Mouse (Mus musculus): ENCODE measurements around the gene Nmb. TPM values are rescaled to one million over a fixed set of nuclear protein-coding genes. Genes with fewer than 3 reads are reported as not detected.

Gene Nmb
- polyA plus RNA-seq, 1 experiment from 2014 or later: 8.6 TPM

- ATAC-seq (replicated peaks; ENCODE audit: low FRiP score) (no peak), DNase-seq (ENCODE audit: low spot score) (no peak)
- no peaks in the 10 kb centered on the region for H3K27me3 ChIP-seq (ENCODE audit: control insufficient read depth, insufficient read depth, low read length)
- 0 out of 2 replicates have a peak, but pooled peaks cover 6% of the 10 kb centered on the region for H3K4me1 ChIP-seq (replicated peaks; ENCODE audit: control insufficient read depth, insufficient read depth, low read length)
- H3K9me3 ChIP-seq (ENCODE audit: control insufficient read depth, low read length): no peaks in the 10 kb centered on the region
- H3K4me2 ChIP-seq (ENCODE audit: low read depth, low read length, severe bottlenecking): no peak overlapping the region
- H3K4me3 ChIP-seq (ENCODE audit: low read depth, low read length): no peak overlapping the region
- H3K36me3 ChIP-seq (ENCODE audit: control insufficient read depth, insufficient read depth, low read length): peaks cover 7% of the 10 kb centered on the region; the same call in 1 of the 2 replicates
- WGBS: 80% methylated on average over 6 of the region's 6 CpGs
- H3K9ac ChIP-seq (ENCODE audit: low read length): no peak overlapping the region
- no peak overlapping the region for H3K27ac ChIP-seq (ENCODE audit: low read depth, low read length)
Measured at GRCm38 (mm10) chr7:80893753-80894129, 11.1 kb downstream of the Nmb start.

GRCm38 (mm10) chr7:80893086-80893752 lies 11.7 kb downstream of the Nmb start:
- H3K36me3 ChIP-seq (ENCODE audit: control insufficient read depth, insufficient read depth, low read length): peaks cover 7% of the 10 kb centered on the region; the same call in 1 of the 2 replicates
- WGBS: 95% methylated on average over 15 of the region's 15 CpGs

GRCm38 (mm10) chr7:80889841-80890241 lies 15.0 kb downstream of the Nmb start:
- no peaks in the 10 kb centered on the region for H3K9me3 ChIP-seq (ENCODE audit: control insufficient read depth, low read length)
- no peak for DNase-seq (ENCODE audit: low spot score)
- 82% methylated on average over 13 of the region's 13 CpGs for WGBS
- ATAC-seq (replicated peaks; ENCODE audit: low FRiP score): no peak
- H3K27me3 ChIP-seq (ENCODE audit: control insufficient read depth, insufficient read depth, low read length): no peaks in the 10 kb centered on the region
- H3K9ac ChIP-seq (ENCODE audit: low read length): peak overlapping the region; percentile 9; the same call in 1 of the 2 replicates
- 0 out of 2 replicates have a peak, but pooled peaks cover 6% of the 10 kb centered on the region for H3K4me1 ChIP-seq (replicated peaks; ENCODE audit: control insufficient read depth, insufficient read depth, low read length)
- no peak overlapping the region for H3K4me3 ChIP-seq (ENCODE audit: low read depth, low read length)
- no peak overlapping the region for H3K4me2 ChIP-seq (ENCODE audit: low read depth, low read length, severe bottlenecking)
- peaks cover 2% of the 10 kb centered on the region; the same call in 1 of the 2 replicates for H3K36me3 ChIP-seq (ENCODE audit: control insufficient read depth, insufficient read depth, low read length)
- peak overlapping the region; percentile 4; the same call in 1 of the 2 replicates for H3K27ac ChIP-seq (ENCODE audit: low read depth, low read length)

More at GRCm38 (mm10) chr7:80893086-80893752, 11.7 kb downstream of the Nmb start:
- Histone ChIP-seq H3K4me3 (ENCODE audit: low read depth, low read length) (no peak overlapping the region), H3K9ac (ENCODE audit: low read length) (no peak overlapping the region), H3K27ac (ENCODE audit: low read depth, low read length) (no peak overlapping the region), H3K4me1 (replicated peaks; ENCODE audit: control insufficient read depth, insufficient read depth, low read length) (0 out of 2 replicates have a peak, but pooled peaks cover 6% of the 10 kb centered on the region), H3K9me3 (ENCODE audit: control insufficient read depth, low read length) (no peaks in the 10 kb centered on the region), H3K27me3 (ENCODE audit: control insufficient read depth, insufficient read depth, low read length) (no peaks in the 10 kb centered on the region), H3K4me2 (ENCODE audit: low read depth, low read length, severe bottlenecking) (no peak overlapping the region)
- ATAC-seq (replicated peaks; ENCODE audit: low FRiP score): no peak
- DNase-seq (ENCODE audit: low spot score): no peak

- WGBS: 52% methylated on average over 9 of the region's 9 CpGs
- peak overlapping the region; percentile 9; the same call in 1 of the 2 replicates for H3K9ac ChIP-seq (ENCODE audit: low read length)
- no peak overlapping the region for H3K4me2 ChIP-seq (ENCODE audit: low read depth, low read length, severe bottlenecking)
- H3K27me3 ChIP-seq (ENCODE audit: control insufficient read depth, insufficient read depth, low read length): no peaks in the 10 kb centered on the region
- 0 out of 2 replicates have a peak, but pooled peaks cover 6% of the 10 kb centered on the region for H3K4me1 ChIP-seq (replicated peaks; ENCODE audit: control insufficient read depth, insufficient read depth, low read length)
- DNase-seq (ENCODE audit: low spot score) (peak; percentile 85), ATAC-seq (replicated peaks; ENCODE audit: low FRiP score) (peak; percentile 78)
- no peaks in the 10 kb centered on the region for H3K9me3 ChIP-seq (ENCODE audit: control insufficient read depth, low read length)
- H3K27ac ChIP-seq (ENCODE audit: low read depth, low read length): peak overlapping the region; percentile 41; the same call in 1 of the 2 replicates
- peaks cover 2% of the 10 kb centered on the region; the same call in 1 of the 2 replicates for H3K36me3 ChIP-seq (ENCODE audit: control insufficient read depth, insufficient read depth, low read length)
- H3K4me3 ChIP-seq (ENCODE audit: low read depth, low read length): no peak overlapping the region
Measured at GRCm38 (mm10) chr7:80889021-80889511, 15.8 kb downstream of the Nmb start.

GRCm38 (mm10) chr7:80888595-80888994 lies 16.3 kb downstream of the Nmb start:
- Histone ChIP-seq H3K9ac (ENCODE audit: low read length) (no peak overlapping the region), H3K4me3 (ENCODE audit: low read depth, low read length) (no peak overlapping the region), H3K27me3 (ENCODE audit: control insufficient read depth, insufficient read depth, low read length) (no peaks in the 10 kb centered on the region), H3K9me3 (ENCODE audit: control insufficient read depth, low read length) (no peaks in the 10 kb centered on the region), H3K27ac (ENCODE audit: low read depth, low read length) (peak overlapping the region; percentile 41; the same call in 1 of the 2 replicates), H3K4me2 (ENCODE audit: low read depth, low read length, severe bottlenecking) (no peak overlapping the region), H3K36me3 (ENCODE audit: control insufficient read depth, insufficient read depth, low read length) (peaks cover 2% of the 10 kb centered on the region; the same call in 1 of the 2 replicates), H3K4me1 (replicated peaks; ENCODE audit: control insufficient read depth, insufficient read depth, low read length) (0 out of 2 replicates have a peak, but pooled peaks cover 6% of the 10 kb centered on the region)
- 78% methylated on average over 7 of the region's 7 CpGs for WGBS
- ATAC-seq (replicated peaks; ENCODE audit: low FRiP score): 0 out of 2 replicates have a peak, but pooled peaks have one; percentile 10
- no peak for DNase-seq (ENCODE audit: low spot score)

- no peak overlapping the region for H3K4me2 ChIP-seq (ENCODE audit: low read depth, low read length, severe bottlenecking)
- ATAC-seq (replicated peaks; ENCODE audit: low FRiP score): no peak
- H3K36me3 ChIP-seq (ENCODE audit: control insufficient read depth, insufficient read depth, low read length): no peaks in the 10 kb centered on the region; the same call in 1 of the 2 replicates
- H3K9me3 ChIP-seq (ENCODE audit: control insufficient read depth, low read length): no peaks in the 10 kb centered on the region
- no peak overlapping the region for H3K9ac ChIP-seq (ENCODE audit: low read length)
- no peak for DNase-seq (ENCODE audit: low spot score)
- H3K27ac ChIP-seq (ENCODE audit: low read depth, low read length): no peak overlapping the region
- WGBS: 22% methylated on average over 1 of the region's 1 CpGs
- no peak overlapping the region for H3K4me3 ChIP-seq (ENCODE audit: low read depth, low read length)
- H3K27me3 ChIP-seq (ENCODE audit: control insufficient read depth, insufficient read depth, low read length): no peaks in the 10 kb centered on the region
- 0 out of 2 replicates have a peak, but pooled peaks cover 6% of the 10 kb centered on the region for H3K4me1 ChIP-seq (replicated peaks; ENCODE audit: control insufficient read depth, insufficient read depth, low read length)
Measured at GRCm38 (mm10) chr7:80885666-80886065, 19.2 kb downstream of the Nmb start.

- DNase-seq (ENCODE audit: low spot score) (no peak), ATAC-seq (replicated peaks; ENCODE audit: low FRiP score) (peak; percentile 55)
- H3K4me3 ChIP-seq (ENCODE audit: low read depth, low read length): no peak overlapping the region
- no peak overlapping the region for H3K9ac ChIP-seq (ENCODE audit: low read length)
- no peaks in the 10 kb centered on the region for H3K36me3 ChIP-seq (ENCODE audit: control insufficient read depth, insufficient read depth, low read length)
- no peaks in the 10 kb centered on the region for H3K4me1 ChIP-seq (replicated peaks; ENCODE audit: control insufficient read depth, insufficient read depth, low read length)
- H3K9me3 ChIP-seq (ENCODE audit: control insufficient read depth, low read length): no peaks in the 10 kb centered on the region
- H3K4me2 ChIP-seq (ENCODE audit: low read depth, low read length, severe bottlenecking): 0 out of 2 replicates have a peak overlapping the region, but pooled peaks have one; percentile 15
- no peaks in the 10 kb centered on the region for H3K27me3 ChIP-seq (ENCODE audit: control insufficient read depth, insufficient read depth, low read length)
- 30% methylated on average over 14 of the region's 14 CpGs for WGBS
- H3K27ac ChIP-seq (ENCODE audit: low read depth, low read length): no peak overlapping the region
Measured at GRCm38 (mm10) chr7:80882830-80883505, 21.9 kb downstream of the Nmb start.

- Histone ChIP-seq H3K4me3 (ENCODE audit: low read depth, low read length) (no peak overlapping the region), H3K9me3 (ENCODE audit: control insufficient read depth, low read length) (no peaks in the 10 kb centered on the region), H3K4me2 (ENCODE audit: low read depth, low read length, severe bottlenecking) (no peak overlapping the region), H3K27me3 (ENCODE audit: control insufficient read depth, insufficient read depth, low read length) (peaks cover 21% of the 10 kb centered on the region), H3K9ac (ENCODE audit: low read length) (no peak overlapping the region), H3K36me3 (ENCODE audit: control insufficient read depth, insufficient read depth, low read length) (peaks cover 9% of the 10 kb centered on the region), H3K4me1 (replicated peaks; ENCODE audit: control insufficient read depth, insufficient read depth, low read length) (0 out of 2 replicates have a peak, but pooled peaks cover 2% of the 10 kb centered on the region), H3K27ac (ENCODE audit: low read depth, low read length) (no peak overlapping the region)
- DNase-seq (ENCODE audit: low spot score): no peak
- WGBS: 18% methylated on average over 37 of the region's 37 CpGs
- no peak for ATAC-seq (replicated peaks; ENCODE audit: low FRiP score)
Measured at GRCm38 (mm10) chr7:80875727-80876126, 29.1 kb downstream of the Nmb start.
